Mouse (Mus musculus) midbrain, embryonic 10.5 days (tissue): ENCODE results near the gene Pde4dip. TPM values are rescaled to one million over a fixed set of nuclear protein-coding genes. Genes with fewer than 3 reads are reported as not detected.

Source experiments
- DNase-seq: peaks from one replicate; pipeline ENCODE4 v3.0.0-alpha.2; 2017; ENCODE audit warnings: low spot score
- H3K27ac ChIP-seq: fragments of 300-500 bp; sonication (generic); replicated peaks from 2 replicates; pipeline ENCODE4 v1.5.1; 2016; ENCODE audit warnings: mild to moderate bottlenecking
- H3K27me3 ChIP-seq: fragments of 300-500 bp; sonication (generic); 2 replicates; pipeline ENCODE4 v1.6.1; 2016; ENCODE audit warnings: low read depth, mild to moderate bottlenecking; ENCODE audit not compliant: poor library complexity, severe bottlenecking
- H3K36me3 ChIP-seq: fragments of 300-500 bp; sonication (generic); 2 replicates; pipeline ENCODE4 v1.6.1; 2016; ENCODE audit warnings: mild to moderate bottlenecking, moderate library complexity
- H3K4me1 ChIP-seq: fragments of 300-500 bp; sonication (generic); 2 replicates; pipeline ENCODE4 v1.6.1; 2016
- H3K4me3 ChIP-seq: fragments of 300-500 bp; sonication (generic); 2 replicates; pipeline ENCODE4 v1.5.1; 2016; ENCODE audit warnings: mild to moderate bottlenecking, moderate library complexity
- H3K9me3 ChIP-seq: fragments of 300-500 bp; sonication (generic); replicated peaks from 2 replicates; pipeline ENCODE4 v1.6.1; 2016; ENCODE audit warnings: mild to moderate bottlenecking
- WGBS: fragments of 180-500 bp; shearing (Covaris S2); methylation state at CpG from one replicate; pipeline ENCODE4 v1.1.7; 2016; 5-methylcytosine and 5-hydroxymethylcytosine counted together
- polyA plus RNA-seq: library from polyadenylated mRNA; unstranded; fragments of >200 nt; fragmentation: Nextera tagmentation; extraction: Ambion mirVana; gene quantifications from 2 replicates; pipeline ENCODE4 v1.2.1, GENCODE M21; 2016

The Pde4dip gene
- polyA plus RNA-seq, 1 experiment from 2014 or later = 18.5 TPM

- no peaks in the 10 kb centered on the region for H3K9me3 ChIP-seq
- 84% methylated on average over 2 of the region's 2 CpGs for WGBS
- DNase-seq = no peak
- H3K4me1 ChIP-seq = no peaks in the 10 kb centered on the region
- no peak overlapping the region for H3K27ac ChIP-seq
- H3K36me3 ChIP-seq = no peaks in the 10 kb centered on the region
- H3K27me3 ChIP-seq = no peaks in the 10 kb centered on the region
- no peak overlapping the region for H3K4me3 ChIP-seq
Measured at GRCm38 (mm10) chr3:97802927-97803326, 85.6 kb downstream of the Pde4dip start.

- no peak for DNase-seq
- H3K27ac ChIP-seq = no peak overlapping the region
- 87% methylated on average over 5 of the region's 5 CpGs for WGBS
Measured at GRCm38 (mm10) chr3:97802297-97802696, 86.2 kb downstream of the Pde4dip start.

GRCm38 (mm10) chr3:97801178-97801699 is 87.3 kb downstream of the Pde4dip start:
- no peak for DNase-seq
- Histone ChIP-seq H3K27ac (no peak overlapping the region), H3K9me3 (no peaks in the 10 kb centered on the region), H3K36me3 (no peaks in the 10 kb centered on the region), H3K27me3 (no peaks in the 10 kb centered on the region), H3K4me1 (no peaks in the 10 kb centered on the region), H3K4me3 (no peak overlapping the region)
- whole genome bisulfite sequencing = 89% methylated on average over 3 of the region's 3 CpGs

More at GRCm38 (mm10) chr3:97802297-97802696, 86.2 kb downstream of the Pde4dip start:
- H3K27me3 ChIP-seq = no peaks in the 10 kb centered on the region
- H3K4me1 ChIP-seq = no peaks in the 10 kb centered on the region
- no peaks in the 10 kb centered on the region for H3K36me3 ChIP-seq
- H3K9me3 ChIP-seq = no peaks in the 10 kb centered on the region
- no peak overlapping the region for H3K4me3 ChIP-seq

- WGBS = 91% methylated on average over 5 of the region's 5 CpGs
- H3K36me3 ChIP-seq = no peaks in the 10 kb centered on the region
- no peaks in the 10 kb centered on the region for H3K4me1 ChIP-seq
- no peak overlapping the region for H3K27ac ChIP-seq
- H3K4me3 ChIP-seq = no peak overlapping the region
- H3K9me3 ChIP-seq = no peaks in the 10 kb centered on the region
- no peak for DNase-seq
- H3K27me3 ChIP-seq = no peaks in the 10 kb centered on the region
Measured at GRCm38 (mm10) chr3:97800657-97801056, 87.8 kb downstream of the Pde4dip start.

GRCm38 (mm10) chr3:97800004-97800403 is 88.5 kb downstream of the Pde4dip start:
- WGBS = 79% methylated on average over 3 of the region's 3 CpGs
- Histone ChIP-seq H3K9me3 (no peaks in the 10 kb centered on the region), H3K27me3 (no peaks in the 10 kb centered on the region), H3K27ac (no peak overlapping the region), H3K4me3 (no peak overlapping the region), H3K4me1 (no peaks in the 10 kb centered on the region), H3K36me3 (no peaks in the 10 kb centered on the region)
- no peak for DNase-seq

GRCm38 (mm10) chr3:97799267-97799666 is 89.2 kb downstream of the Pde4dip start:
- WGBS = 73% methylated on average over 3 of the region's 3 CpGs
- Histone ChIP-seq H3K27me3 (no peaks in the 10 kb centered on the region), H3K27ac (no peak overlapping the region), H3K36me3 (no peaks in the 10 kb centered on the region), H3K4me1 (no peaks in the 10 kb centered on the region), H3K4me3 (no peak overlapping the region), H3K9me3 (no peaks in the 10 kb centered on the region)
- DNase-seq = no peak

GRCm38 (mm10) chr3:97797371-97797770 is 91.1 kb downstream of the Pde4dip start:
- Histone ChIP-seq H3K27ac (no peak overlapping the region), H3K9me3 (no peaks in the 10 kb centered on the region), H3K4me3 (no peak overlapping the region), H3K27me3 (no peaks in the 10 kb centered on the region), H3K4me1 (no peaks in the 10 kb centered on the region), H3K36me3 (no peaks in the 10 kb centered on the region)
- DNase-seq = no peak
- WGBS = 80% methylated on average over 6 of the region's 6 CpGs

- Histone ChIP-seq H3K4me3 (no peak overlapping the region), H3K27me3 (no peaks in the 10 kb centered on the region), H3K9me3 (peaks cover 7% of the 10 kb centered on the region; the same call in 1 of the 2 replicates), H3K27ac (no peak overlapping the region), H3K36me3 (no peaks in the 10 kb centered on the region), H3K4me1 (no peaks in the 10 kb centered on the region)
- 85% methylated on average over 8 of the region's 8 CpGs for WGBS
- no peak for DNase-seq
Measured at GRCm38 (mm10) chr3:97793995-97794394, 94.5 kb downstream of the Pde4dip start.

- Histone ChIP-seq H3K9me3 (peaks cover 7% of the 10 kb centered on the region; the same call in 1 of the 2 replicates), H3K36me3 (no peaks in the 10 kb centered on the region), H3K27me3 (no peaks in the 10 kb centered on the region), H3K4me3 (no peak overlapping the region), H3K27ac (no peak overlapping the region), H3K4me1 (no peaks in the 10 kb centered on the region)
- 87% methylated on average over 1 of the region's 1 CpGs for WGBS
- DNase-seq = no peak
Measured at GRCm38 (mm10) chr3:97790150-97790549, 98.4 kb downstream of the Pde4dip start.

GRCm38 (mm10) chr3:97789317-97789716 is 99.2 kb downstream of the Pde4dip start:
- no peaks in the 10 kb centered on the region for H3K36me3 ChIP-seq
- H3K27ac ChIP-seq = no peak overlapping the region
- no peak overlapping the region for H3K4me3 ChIP-seq
- peaks cover 7% of the 10 kb centered on the region; the same call in 1 of the 2 replicates for H3K9me3 ChIP-seq
- no peaks in the 10 kb centered on the region for H3K27me3 ChIP-seq
- H3K4me1 ChIP-seq = no peaks in the 10 kb centered on the region
- no peak for DNase-seq

- no peak overlapping the region for H3K4me3 ChIP-seq
- H3K4me1 ChIP-seq = peaks cover 14% of the 10 kb centered on the region
- H3K27ac ChIP-seq = no peak overlapping the region
- no peaks in the 10 kb centered on the region for H3K36me3 ChIP-seq
- no peak for DNase-seq
- 37% methylated on average over 4 of the region's 4 CpGs for WGBS
- no peaks in the 10 kb centered on the region for H3K27me3 ChIP-seq
- no peaks in the 10 kb centered on the region for H3K9me3 ChIP-seq
Measured at GRCm38 (mm10) chr3:97776195-97776594, 112.3 kb downstream of the Pde4dip start.

GRCm38 (mm10) chr3:97775742-97776141 is 112.8 kb downstream of the Pde4dip start:
- H3K9me3 ChIP-seq = no peaks in the 10 kb centered on the region
- H3K36me3 ChIP-seq = no peaks in the 10 kb centered on the region
- peaks cover 14% of the 10 kb centered on the region for H3K4me1 ChIP-seq
- DNase-seq = no peak
- no peak overlapping the region for H3K27ac ChIP-seq
- no peaks in the 10 kb centered on the region for H3K27me3 ChIP-seq
- no peak overlapping the region for H3K4me3 ChIP-seq
- 59% methylated on average over 2 of the region's 2 CpGs for WGBS

GRCm38 (mm10) chr3:97774861-97775260 is 113.6 kb downstream of the Pde4dip start:
- Histone ChIP-seq H3K4me3 (no peak overlapping the region), H3K9me3 (no peaks in the 10 kb centered on the region), H3K36me3 (no peaks in the 10 kb centered on the region), H3K4me1 (peaks cover 14% of the 10 kb centered on the region), H3K27me3 (no peaks in the 10 kb centered on the region), H3K27ac (no peak overlapping the region)
- no peak for DNase-seq
- WGBS = 86% methylated on average over 1 of the region's 1 CpGs
